Mouse (Mus musculus) kidney, adult 2 months (tissue): Measurements from ENCODE around the gene Krtap5-4.
"Not testable (repeated sequence)": the region's sequence is repeated elsewhere in the genome, so short reads cannot be mapped to it uniquely, and the experiment has no call there.

Experiments
- CTCF ChIP-seq: fragments of 200-500 bp; conservative IDR thresholded peaks from 2 replicates; pipeline ENCODE4 v1.5.1; 2011; ENCODE audit warnings: low read depth, mild to moderate bottlenecking, control low read depth, low read length, moderate library complexity, mixed read lengths; ENCODE audit not compliant: insufficient read depth, insufficient read length
- POLR2A ChIP-seq: fragments of 200-500 bp; IDR thresholded peaks from one replicate; pipeline ENCODE4 v1.6.1; 2011; ENCODE audit warnings: low read depth, low read length, control low read depth

- TF ChIP-seq CTCF, result peak; percentile 58
- not testable (repeated sequence) for TF ChIP-seq POLR2A
Measured at GRCm38 (mm10) chr7:142278183-142278582, 25.2 kb upstream of the Krtap5-4 start.
